Mouse (Mus musculus): ENCODE results near the gene Fbxw9.

Fbxw9 gene

GRCm38 (mm10) chr8:85088771-85089170, 28.9 kb downstream of the Fbxw9 start:
- DNase-seq = no peak

- no peak for DNase-seq
Measured at GRCm38 (mm10) chr8:85090856-85091255, 31.0 kb downstream of the Fbxw9 start.

DNA sequence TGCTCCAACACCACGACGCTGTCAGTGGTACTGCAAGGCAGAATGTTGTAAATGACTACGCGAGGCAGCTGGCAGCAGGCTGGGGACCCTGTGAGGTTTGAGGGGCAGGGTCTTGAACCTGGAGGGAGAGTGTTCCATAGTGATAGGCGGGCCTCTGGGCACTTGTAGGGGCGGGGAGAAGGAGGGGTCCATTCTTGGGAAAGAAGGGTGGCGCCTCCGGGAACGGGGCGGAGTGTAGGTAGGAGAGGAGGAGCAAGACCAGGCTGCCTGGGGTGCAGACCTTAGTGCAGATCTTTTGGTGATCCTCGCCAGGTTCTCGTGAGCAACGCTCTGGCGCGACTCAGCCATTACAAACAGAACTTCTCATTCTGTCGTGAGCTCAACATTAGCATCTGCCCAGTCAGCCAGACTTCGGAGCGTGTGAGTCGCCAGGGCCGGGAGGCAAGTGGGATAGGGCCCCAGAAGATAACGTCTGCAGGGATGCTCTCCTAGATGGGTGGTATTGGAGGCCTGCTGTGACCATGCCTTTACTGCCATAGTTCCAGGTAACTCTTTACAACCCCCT, 31.8 kb downstream of the Fbxw9 start:
- no peak for DNase-seq

DNA sequence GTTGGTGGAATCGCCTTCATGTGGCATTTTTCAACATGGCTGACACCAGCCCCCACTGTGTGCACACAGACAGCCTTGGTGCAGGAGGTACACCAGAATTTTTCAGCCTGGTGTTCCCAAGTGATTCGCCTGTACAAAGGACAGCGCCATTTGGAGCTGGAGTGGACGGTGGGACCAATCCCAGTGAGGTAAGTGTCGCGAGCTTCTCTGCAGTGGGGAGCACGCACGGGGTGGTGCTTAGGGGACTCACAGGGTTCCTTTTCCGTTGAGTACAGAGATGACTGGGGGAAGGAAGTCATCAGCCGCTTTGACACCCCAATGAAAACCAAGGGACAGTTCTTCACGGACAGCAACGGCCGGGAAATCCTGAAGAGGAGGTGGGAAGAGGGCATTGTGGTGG, 35.2 kb downstream of the Fbxw9 start:
- DNase-seq = no peak

- no peak for DNase-seq
Measured at GRCm38 (mm10) chr8:85095566-85095965, 35.7 kb downstream of the Fbxw9 start.

DNA sequence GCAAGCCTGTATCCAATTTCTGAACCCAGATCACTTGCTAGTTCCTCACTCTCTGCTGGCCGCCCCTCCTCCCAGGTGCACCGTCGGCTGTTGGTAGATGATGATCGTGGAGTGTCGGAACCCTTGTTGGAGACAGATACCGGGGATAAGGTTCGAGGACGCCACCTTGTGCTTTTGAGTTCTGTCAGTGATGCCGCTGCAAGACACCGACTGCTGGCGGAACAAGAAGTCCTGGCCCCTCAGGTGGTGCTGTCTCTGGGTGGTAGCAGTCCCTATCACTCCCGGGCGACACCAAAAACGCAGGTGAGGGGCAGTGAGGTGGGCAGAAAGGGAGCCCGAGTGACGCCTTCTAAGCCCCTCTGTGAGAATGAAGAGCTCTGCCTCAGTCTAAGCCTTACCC, 36.3 kb downstream of the Fbxw9 start:
- no peak for DNase-seq

DNA sequence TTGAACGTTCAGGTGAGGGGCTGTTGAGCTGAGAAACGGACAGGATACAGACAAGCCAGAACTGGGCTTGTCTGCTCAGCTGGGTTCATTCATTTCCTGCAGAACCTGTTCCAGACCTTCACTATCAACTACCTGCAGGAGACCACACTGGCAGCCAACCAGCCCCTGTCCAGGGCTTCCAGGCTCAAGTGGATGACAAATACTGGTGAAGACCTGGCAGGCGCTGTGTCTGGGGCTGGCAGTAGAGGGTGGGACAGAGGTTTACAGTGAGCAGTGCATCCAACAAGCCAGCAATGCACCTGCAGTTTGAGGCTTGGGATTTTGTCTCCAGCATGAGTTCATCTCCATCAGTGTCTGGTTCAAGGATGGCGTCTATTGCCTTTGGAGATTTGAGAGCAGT, 37.0 kb downstream of the Fbxw9 start:
- no peak for DNase-seq

DNA sequence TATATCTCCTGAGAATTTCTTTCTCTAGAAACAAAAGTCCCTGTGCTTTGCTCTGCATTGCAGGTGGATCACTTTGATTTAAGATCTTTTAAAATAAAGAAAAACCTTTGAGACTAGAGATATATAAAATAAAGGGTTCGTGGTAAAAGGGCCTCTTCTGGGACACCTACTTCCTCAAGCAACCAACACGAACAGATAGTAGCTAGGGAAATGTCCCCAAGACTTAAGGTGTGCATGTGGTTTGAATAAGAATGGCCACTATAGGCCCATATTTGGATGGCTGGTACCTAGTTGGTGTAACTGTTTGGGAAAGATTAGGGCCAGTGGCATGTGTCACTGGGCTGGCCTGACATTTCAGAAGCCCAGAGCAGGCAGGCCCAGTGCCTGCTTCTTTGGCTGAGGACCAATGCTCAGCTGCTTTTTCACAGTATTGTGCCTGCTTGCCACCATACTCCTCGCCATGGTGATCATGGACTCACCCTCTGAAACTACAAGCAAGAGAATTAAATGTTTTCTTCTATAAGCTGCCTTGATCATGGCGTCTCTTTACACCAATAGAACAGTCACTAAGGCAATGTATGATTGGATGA, 40.3 kb downstream of the Fbxw9 start:
- no peak for DNase-seq

DNA sequence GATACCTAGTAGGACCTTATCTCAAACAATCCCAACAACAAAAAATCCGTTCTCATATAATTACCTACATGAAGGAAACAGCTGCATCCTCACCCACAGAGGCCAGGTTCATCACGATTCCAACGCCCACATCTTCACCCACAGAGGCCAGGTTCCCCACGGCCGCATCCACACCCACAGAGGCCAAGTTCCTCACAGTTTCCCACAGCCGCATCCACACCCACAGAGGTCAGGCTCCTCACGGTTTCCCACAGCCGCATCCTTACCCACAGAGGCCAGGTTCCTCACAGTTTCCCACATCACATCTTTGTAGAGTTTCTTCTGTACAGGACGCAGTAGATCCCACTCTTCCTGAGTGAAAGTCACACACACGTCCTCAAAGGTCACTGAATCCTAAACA, 53.4 kb downstream of the Fbxw9 start:
- no peak for DNase-seq

GRCm38 (mm10) chr8:85115501-85115900, 55.6 kb downstream of the Fbxw9 start:
- no peak for DNase-seq
